Mouse (Mus musculus) mature B cell (primary cell): Measurements from ENCODE around the gene Cnnm3.

Experiments used
- in situ Hi-C: fragments of 300-500 bp; cut with MboI; formaldehyde crosslinking; loops from 2 replicates; pipeline ENCODE4 v1.14.3; 2019

The Cnnm3 gene

DNA sequence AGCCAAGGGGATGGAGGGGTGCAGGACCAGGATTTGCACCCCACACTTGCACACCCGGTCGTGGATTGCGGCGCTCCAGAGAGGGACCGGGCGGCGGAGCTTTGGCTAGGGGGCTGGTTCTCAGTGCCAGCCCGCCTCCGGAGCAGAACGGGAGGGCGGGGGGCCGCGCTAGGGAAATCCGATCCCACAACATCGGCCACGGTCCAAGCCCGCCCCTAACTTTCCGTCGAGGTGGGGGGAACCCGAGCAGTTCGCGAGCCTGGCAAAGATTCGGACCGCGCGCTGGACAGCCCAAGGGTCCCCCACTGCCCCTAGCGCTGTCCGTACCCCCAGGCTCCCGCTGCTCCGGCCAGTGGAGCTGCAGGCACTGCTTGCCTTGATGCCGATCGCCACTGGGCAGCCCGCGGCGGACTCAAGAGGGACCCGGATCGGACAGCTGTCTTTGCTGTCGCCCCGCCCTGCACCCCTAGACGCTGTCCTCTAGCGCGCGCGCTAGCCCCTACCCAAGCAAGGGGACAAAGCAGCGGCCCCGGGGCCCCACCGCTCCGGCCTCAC lies 45.9 kb downstream of the Cnnm3 start:
- in situ Hi-C loops = no loop called here

DNA sequence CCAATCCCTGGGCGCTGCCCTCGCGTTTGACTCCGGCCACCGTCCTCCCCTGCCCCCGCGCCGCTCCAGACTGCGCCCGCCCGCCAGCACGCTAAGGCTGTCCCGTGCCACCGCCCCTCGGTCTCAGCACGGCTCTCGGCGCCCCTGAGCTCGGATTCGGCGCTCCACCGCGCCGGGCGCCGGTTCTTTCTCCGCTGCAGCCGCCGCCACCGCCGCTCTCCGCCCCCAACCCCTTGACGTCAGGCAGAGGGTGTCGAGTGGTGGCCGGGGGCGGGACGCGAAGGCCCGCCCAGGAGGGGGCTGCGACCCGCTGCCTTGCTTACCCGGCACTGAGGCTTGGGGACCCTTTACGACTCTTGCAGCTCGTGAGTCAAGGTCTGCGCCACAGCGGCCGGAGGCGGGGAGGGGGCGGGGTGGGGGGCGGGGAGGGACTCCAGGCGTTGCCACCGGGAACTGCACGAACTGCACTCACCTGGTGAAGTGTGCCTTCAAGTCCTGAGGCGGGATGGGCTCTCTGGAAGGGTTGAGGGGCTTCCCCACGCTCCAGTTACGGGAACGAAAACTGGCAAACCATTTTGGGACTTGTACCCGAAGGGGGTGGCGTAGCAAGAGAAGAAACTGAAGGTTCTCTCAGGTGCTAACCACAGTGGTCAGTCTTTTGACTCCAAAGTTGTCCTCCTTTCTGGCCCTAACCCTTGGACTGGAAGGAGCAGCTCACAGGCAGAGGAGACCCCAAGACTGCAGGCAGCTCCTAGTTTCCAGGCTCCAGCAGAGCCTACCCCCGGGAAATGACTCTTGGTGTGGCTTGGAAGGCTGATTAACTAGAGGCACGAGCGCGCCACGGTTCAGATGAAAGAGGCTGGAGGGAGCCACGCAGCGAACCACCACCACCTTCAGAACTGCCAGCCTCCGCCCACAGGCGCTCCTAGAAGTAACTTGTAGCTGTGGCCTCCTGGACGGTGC lies 46.6 kb downstream of the Cnnm3 start, which contains the start of gene Sema4c:
Sema4c (minus strand) TSS at position 319 of the 963 bp plus-strand sequence.
- in situ Hi-C loops = no loop called here

DNA sequence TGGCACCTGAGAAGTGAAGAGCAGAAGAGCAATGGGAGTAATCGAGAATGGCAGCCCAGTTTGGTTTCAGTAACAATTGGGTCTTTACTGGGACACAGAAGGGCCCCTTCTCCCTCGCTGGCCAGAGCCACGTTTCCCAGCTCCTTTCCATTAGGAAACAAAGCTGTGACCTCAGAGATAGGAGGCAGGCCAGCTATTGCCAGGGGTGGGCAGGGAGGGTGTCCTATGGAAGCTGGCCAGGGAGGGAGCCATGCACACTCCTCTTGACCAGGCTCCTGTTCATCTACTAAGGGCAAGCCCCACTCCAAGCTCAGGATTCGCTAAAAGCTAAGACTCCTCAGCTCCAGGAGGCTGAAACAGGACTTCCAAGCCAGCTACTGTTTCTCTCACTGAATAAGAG lies 47.6 kb downstream of the Cnnm3 start:
- in situ Hi-C loops = no loop called here

DNA sequence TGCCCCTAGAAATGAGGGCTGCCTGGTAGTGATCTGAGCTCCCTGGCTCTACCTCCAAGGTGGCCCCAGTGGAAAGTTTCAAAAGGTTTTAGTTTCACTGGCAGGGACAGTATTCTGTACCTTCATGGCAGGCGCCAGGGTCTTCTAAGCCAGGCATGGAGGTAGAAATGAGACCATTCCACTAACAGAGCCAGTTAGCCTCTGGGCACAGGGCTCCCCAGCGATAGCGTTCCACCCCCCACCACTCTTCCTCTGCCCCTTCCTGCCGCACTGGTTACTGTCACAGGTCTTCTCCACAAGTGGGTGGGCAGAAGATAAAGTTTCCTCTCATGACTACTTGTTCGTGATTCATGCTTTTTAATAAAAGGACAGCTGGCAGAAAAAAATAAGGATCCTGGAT lies 48.2 kb downstream of the Cnnm3 start:
- in situ Hi-C loops = no loop called here

DNA sequence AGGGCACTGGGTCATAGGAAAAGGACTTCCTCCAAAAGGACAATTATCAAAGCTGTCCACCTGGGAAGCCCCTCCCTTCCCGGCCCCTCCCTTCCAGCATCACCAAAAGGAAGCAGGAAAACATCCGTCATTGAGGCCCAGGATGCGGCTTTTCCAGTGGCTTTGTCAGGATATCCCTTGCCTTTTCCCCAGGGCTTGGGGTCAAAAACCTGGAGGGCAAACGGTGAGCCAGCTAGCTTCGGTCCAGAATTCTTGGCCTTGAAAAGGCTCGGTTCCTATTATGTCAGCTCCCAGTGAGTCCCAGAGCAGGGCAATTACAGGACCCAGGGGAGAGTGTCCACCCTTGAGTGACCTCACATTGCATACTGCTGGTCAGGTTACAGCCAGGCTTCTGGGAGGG lies 49.2 kb downstream of the Cnnm3 start:
- in situ Hi-C loops = no loop called here

DNA sequence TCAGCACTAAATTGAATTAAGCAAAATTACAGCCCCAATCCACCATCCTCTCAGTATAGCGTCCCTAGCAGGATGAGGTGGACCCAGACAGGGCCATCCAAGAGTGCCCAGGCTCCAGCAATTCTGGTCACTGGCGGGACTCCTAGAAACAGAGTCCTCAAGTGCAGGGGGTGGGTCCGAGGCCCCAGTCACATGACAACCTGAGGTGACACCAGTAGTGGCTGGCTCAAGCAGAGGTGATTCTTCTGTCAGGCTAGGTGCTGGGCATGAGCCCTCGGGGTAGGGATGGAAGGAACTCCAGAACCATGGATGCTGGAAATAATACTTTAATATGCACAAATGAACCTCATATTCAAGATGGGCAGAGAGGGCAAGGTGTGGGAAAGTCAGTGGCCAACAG lies 50.7 kb downstream of the Cnnm3 start:
- in situ Hi-C loops = no loop called here

DNA sequence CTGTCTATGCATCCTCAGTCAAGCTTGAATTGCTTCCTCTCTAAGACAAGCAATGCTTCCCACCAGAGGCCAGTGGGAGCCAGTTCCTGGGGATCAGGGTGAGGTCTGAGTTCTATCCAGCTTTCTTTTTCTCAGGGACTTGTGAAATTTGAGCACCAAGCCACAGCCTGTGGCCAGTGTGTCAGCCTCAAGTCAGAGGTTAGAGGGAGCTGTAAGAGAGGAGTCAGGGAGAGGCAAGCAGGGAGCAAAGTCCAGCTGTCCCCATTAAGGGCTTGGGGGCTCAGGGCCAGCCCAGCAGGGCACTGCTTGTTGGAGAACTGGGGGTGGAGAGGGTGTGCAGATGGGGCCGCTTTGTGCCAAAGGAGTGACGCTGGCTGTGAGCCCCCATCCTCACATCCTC lies 51.5 kb downstream of the Cnnm3 start:
- in situ Hi-C loops = no loop called here

DNA sequence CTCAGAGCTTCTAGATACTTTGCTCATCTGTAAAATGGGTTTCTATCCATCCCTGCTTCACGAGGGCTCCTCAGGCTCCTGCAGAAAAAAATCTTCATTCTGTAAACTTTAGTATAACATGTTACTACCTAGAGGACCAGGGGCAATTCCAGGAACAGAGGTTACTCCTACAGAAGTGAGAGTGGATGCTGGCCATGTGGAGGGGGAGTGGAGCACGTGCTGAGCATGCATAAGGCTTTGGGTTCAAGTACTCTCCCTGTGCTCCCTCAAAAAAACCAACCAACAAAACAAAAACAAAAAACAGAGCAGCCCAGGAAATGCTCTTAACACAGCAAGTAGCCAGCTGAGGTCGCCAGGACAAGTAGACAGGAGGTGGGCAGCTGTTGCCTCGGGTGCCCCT lies 52.0 kb downstream of the Cnnm3 start:
- in situ Hi-C loops = no loop called here

DNA sequence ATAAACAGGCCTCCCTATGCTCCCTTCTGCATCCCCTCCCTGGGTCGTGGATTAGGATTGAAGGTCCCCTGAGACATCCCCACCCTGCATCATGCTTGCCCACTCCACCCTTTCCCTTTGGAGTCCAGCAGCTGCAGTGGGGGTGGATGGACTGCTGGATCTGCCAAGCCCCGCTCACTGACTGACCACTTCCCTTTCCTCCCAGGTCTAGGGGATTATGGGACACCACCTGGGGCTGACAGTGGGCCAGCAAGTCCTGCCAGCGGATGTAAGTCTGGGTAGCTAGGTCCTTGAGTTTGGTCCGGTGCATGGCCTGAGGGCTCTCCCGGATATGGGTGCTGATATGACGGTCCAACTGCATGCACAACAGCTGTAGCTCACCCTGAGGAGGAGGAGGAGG lies 52.4 kb downstream of the Cnnm3 start:
- in situ Hi-C loops = no loop called here

DNA sequence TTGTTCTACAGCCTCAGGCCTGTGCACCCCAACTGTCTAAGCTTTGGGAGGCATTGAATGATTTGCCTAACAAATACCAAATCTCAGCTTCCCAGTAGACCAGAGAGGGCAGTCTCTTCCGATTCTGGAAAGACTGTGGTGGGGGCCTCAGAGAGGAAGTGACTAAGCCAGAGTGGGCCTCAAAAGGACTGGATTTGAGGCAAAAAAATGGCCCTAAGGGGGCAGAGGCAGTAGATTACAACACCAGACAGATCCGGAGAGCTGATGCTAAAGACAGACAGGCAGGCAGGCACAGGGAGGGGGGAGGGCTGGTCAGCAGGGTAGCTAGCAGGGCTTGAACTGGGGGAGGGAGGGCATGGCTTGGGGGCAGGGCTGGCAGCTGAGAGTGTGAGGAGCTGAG lies 54.8 kb downstream of the Cnnm3 start:
- in situ Hi-C loops = no loop called here

DNA sequence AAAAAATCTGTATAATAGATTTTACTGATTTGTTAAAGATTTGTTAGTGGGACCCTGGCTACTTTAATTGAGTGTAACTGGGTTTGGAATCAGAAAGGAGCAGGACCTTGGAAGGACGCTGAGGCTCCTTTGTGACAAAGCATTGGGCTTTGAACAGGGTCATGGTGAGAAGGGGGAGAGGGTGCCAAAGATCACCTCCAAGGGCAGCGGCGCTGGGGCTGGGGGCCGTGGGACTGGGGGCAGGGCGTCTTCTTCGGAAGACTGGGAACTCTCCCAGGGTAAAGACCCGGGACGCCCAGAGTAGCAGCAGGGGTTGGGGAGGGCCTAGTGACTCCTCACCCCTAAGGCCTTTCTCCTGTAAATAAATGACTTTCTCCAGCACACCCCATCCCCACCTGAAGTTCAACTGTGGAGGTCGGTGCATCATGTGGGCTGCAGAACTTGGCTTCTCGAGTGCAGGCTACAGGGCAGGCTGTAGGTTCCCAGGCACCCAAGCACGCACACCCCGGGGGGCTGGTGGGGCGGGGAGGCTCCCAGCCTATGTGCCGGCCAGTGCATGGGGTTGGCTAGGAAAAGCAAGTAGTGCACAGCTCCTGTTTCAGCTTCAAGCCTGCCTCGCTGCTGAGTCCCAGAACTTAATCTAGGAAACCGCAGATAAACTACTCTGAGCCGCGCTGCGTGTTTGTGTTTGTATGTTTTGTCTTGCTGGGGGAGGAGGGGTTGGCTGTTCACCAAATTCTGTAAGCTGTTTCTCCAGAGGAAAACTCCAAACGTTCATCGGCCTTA lies 56.3 kb downstream of the Cnnm3 start:
- in situ Hi-C loops = no loop called here

DNA sequence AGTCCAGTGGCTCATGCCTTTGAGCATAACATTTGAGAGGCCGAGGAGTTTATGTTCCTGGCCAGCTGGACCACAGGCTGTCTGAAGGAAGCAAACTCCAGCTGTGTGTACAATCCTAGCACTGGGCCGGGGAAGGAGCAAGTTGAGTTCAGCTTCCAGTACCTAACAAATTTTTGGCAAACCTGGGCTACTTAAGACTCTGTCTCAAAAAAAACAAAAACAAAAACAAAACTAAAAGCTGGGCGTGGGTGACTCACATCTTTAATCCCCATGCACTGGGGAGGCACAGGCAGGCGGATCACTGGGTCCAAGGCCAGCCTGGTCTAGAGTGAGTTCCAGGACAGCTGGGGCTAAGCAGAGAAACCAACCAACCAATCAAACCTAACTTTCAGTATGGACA lies 57.1 kb downstream of the Cnnm3 start:
- in situ Hi-C loops = no loop called here

DNA sequence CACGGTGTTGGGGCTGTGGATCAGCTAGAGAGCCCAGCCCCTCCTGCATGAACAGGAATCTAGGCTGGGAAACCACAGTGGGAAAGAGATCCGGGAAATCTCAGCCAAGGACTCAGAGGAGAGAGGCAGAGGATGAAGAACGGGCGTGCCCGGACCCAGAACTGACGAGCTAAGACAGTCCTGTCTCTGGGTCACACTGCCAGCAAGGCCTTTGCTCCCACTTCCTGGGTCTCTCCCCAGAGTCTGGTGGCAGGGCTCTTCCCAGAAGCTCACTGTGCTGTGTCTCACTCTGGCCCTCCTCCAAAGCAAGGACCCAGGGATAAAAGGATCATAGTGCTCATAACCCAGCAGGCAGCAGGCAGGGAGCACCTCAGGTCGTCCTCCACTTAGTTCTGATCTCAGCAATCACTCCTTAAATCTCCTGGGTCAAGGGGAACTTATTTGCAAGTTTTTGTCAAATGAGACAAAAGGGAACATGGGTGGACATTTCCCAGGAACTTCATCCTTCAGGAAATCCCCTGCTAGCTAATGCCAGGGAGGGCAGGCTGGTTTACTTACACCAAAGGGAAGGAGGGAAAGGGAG lies 58.1 kb downstream of the Cnnm3 start:
- in situ Hi-C loops = no loop called here

DNA sequence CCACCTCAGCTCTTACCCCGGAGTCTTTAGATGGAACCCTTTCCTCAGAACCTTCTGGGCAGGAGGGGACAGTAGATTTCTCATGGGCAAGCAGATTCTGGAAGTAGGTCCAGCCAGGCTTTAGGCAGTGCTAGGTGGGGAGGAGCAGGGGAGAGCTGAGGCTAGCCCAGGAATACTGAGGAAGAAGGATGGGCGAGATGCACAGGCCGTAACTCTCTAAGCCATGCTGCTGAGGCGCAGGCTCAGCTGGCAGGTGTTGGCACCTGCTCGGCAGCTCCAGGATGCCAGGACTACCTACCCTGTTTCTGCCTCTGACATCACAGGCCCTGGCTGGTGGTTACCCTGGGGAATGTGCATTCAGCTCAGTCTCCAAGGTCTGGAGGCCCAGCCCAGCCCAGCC lies 58.7 kb downstream of the Cnnm3 start:
- in situ Hi-C loops = no loop called here

DNA sequence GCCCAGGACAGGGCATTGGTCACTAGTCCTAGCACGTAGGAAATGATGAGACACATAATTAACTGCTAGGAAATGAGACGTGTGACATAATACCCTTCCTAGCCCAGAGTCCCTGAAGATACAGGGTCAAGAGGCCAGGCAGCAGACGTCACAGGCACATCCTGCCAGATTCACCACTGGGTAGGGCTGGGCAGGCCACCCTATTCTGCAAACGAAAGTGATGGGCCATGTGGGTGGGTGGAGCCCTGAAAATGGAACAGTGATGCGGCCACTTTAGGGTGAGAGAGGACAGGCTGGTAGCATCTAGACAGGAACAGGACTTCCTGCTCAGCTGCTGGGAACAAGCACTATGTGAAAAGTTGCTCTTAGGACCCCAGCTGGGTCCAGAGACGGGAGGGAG lies 60.0 kb downstream of the Cnnm3 start:
- in situ Hi-C loops = no loop called here

DNA sequence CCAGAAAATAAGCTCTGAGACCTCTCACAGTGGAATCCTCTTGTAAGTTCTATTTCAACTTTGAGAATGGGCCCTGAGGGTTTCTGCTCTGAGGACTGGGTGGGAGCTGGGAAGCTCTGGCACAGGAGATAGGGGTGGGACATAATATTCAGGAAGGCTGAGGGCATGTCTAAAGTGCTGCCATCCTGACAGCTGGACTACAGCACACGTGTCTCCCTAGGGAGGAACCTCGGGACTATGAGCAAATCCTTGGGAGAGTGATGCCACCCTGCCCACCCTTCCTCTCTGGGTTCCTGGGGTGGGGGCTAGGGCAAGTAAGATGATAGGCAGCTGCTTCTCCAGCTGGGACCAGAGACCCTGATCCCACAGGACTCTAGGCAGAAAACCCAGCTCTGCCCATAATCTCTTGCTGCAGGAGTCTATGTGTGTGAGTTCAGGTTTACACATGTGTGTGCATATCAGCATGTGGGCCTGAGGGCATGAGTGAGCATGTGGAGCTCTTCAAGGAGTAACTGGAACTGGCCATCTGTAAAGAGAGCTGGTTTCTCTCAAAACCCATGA lies 60.6 kb downstream of the Cnnm3 start:
- in situ Hi-C loops = no loop called here

DNA sequence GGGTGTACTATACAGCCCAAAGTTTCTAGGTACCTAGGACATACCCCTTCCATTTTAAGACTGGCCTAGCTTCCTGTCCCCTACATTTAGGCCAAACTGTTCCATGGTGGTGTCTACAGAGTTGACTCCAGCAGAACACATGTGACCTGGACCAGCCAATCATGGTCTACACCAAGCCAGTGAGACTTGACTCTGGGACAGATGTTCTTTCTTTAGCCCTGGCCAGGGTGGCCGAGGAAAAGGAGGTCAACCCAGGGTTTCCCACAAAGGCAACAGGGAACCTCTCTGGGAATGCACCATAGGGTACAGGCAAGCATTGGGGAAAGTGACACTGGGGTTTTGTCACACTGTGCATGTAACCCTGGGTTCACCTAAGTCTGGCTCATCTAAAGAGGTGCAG lies 61.0 kb downstream of the Cnnm3 start:
- in situ Hi-C loops = no loop called here

DNA sequence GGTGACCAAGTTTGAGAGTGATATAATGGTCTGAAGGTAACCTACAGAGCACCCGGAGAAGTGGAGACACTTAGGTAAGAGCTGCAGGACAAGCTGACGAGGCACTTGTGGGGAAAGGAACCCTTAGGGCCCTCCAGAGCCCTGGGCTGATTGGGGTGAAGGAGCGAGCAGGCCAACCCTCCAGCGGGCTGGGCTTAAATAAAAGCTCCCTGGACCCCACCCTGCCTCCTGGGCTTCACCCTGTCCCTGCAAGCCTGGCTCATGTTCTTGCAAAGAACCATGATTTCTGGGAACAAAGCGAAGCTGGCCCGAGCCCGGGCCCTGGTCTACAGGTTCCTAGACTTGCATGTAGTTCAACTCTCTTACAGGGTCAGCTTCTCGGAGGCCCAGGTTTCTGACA lies 61.9 kb downstream of the Cnnm3 start:
- in situ Hi-C loops = no loop called here

DNA sequence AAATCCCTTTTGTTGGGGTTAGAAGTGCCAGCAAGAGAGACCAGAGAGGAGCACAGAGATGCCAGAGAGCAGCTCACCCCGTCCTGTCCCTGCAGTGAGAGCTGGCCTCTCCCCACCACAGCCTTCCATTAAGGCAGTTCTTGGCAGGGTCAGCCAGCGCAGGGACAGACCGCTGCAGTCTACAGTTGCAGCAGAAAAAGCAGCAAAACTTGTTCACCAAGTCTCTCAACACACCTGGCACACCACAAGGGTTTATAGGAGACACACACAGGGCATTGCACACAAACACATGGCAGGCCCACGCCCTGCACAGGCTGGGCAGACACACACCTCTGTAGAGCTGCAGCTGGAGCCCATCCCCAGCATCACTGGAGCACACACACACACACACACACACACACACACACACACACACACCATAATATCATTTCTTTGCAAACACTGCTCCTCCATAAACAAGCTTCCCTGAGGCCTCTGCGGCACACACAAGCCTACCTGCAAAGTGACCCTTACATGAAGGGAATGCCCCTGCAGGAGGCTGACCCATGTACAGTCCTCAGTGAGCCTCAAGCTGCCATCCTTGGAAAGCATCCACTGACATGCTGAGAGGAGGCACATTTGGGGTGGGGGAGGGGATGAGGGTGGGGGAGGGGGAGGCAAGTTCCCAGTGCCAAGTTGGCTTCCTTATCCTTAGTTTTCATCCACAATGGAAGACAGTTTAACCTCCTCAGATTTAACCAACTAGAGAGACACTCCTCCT lies 62.7 kb downstream of the Cnnm3 start:
- in situ Hi-C loops = no loop called here

DNA sequence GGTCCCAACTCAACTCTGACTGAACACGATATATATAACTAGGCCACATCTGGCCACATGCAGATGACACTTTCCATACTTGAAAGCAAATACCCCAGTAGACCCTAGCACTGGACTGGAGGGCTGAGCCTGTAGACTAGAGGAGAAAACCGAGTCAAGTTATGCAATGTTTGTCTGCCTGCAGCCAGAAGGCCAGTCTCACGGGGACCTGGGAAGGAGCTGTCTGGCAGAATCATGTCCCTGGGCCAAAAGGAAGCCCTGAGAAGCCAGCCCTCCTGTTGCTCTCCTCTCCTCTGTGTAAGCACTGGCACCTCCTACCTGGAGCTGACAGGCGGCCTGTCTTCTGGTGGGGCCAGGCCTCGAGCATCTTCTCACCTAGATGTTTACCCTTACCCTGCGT lies 63.7 kb downstream of the Cnnm3 start:
- in situ Hi-C loops = no loop called here

DNA sequence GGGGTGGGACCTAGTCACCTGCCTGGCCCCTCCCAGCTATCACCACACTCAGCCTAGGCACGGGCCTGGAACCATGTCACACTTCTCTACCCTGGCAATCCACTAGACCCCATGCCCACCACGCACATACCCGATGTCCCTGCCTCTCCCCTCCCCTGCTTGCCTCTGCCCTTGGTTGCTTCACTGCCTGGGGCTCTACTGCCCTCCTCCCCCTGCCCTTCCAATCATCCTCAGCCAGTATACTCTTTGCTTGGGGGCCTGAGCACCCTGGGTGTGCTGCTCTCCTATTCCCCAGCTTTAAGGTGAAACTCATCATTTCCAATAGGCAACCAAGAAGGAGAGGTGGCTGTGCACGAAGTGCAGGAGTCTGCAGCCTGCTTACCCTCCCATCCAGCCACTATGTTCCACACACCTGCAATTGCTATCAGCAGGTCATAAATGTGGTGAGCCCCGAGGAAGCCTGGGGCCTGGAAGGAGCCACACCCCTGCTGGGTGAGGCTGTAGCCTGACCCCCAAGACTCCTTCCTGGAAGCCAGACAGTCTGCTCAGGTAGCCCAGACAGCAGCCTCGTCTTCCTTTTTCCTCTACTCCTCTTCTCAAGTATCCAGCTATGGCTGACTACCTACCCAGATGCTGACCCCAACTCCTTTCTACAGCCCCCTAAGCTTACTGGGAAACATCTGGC lies 65.5 kb downstream of the Cnnm3 start:
- in situ Hi-C loops = no loop called here
